ENCODE assay signal across 29 mouse cellular contexts in genomic region chr5:122140723-122141122, GRCm38 (mm10). TPM values are rescaled to one million over a fixed set of nuclear protein-coding genes. Genes with fewer than 3 reads are reported as not detected.
"Had no signal": no experiment of that assay in that cellular context is flagged by ENCODE, and none has a peak within 500 bp of the region (broad histone marks: within the 10 kb centered on the region; RNA-seq: fewer than 3 reads in every experiment).

Ccdc63 (minus strand) TSS chr5:122140823.

- H3K36me3 ChIP-seq: embryonic facial prominence, embryonic 10.5 days; embryonic facial prominence, embryonic 12.5 days; embryonic facial prominence, embryonic 13.5 days; embryonic facial prominence, embryonic 15.5 days; forebrain, embryonic 10.5 days; forebrain, embryonic 12.5 days; forebrain, embryonic 15.5 days had no signal

- H3K4me3 ChIP-seq: embryonic facial prominence, embryonic 10.5 days; embryonic facial prominence, embryonic 12.5 days; embryonic facial prominence, embryonic 13.5 days; embryonic facial prominence, embryonic 15.5 days; erythroblast, embryonic 14.5 days; forebrain, embryonic 10.5 days; forebrain, embryonic 12.5 days; forebrain, embryonic 13.5 days; forebrain, embryonic 15.5 days; gastrocnemius, adult 2 months; heart, adult 2 months had no signal

- DNase-seq: cerebellum, adult 8-10 months; cerebellum, adult 9-10 months; cerebellum, postnatal 10 days; cerebellum, postnatal 14 days; cerebellum, postnatal 25 days; cerebellum, postnatal 36 days; embryo, embryonic 11 days; forebrain, postnatal 0 days; gastrocnemius, adult 2 months; gastrocnemius, postnatal 10 days; gastrocnemius, postnatal 14 days; gastrocnemius, postnatal 25 days; gastrocnemius, postnatal 36 days; heart, adult 11 months; heart, adult 18-20 months; heart, adult 2 months had no signal

- H3K27ac ChIP-seq: embryonic facial prominence, embryonic 10.5 days; embryonic facial prominence, embryonic 12.5 days; embryonic facial prominence, embryonic 13.5 days; embryonic facial prominence, embryonic 15.5 days; forebrain, embryonic 10.5 days; forebrain, embryonic 12.5 days; forebrain, embryonic 13.5 days; forebrain, embryonic 15.5 days; gastrocnemius, adult 2 months; heart, adult 2 months had no signal

- H3K4me1 ChIP-seq: embryonic facial prominence, embryonic 12.5 days; forebrain, embryonic 12.5 days; forebrain, embryonic 13.5 days; forebrain, embryonic 15.5 days had no signal

- H3K27me3 ChIP-seq: embryonic facial prominence, embryonic 12.5 days; embryonic facial prominence, embryonic 13.5 days; embryonic facial prominence, embryonic 15.5 days; forebrain, embryonic 13.5 days; forebrain, embryonic 15.5 days had no signal

RNA-seq across cellular contexts. Expression of gene Ccdc63, which starts in this region (rescaled TPM):
- polyA plus RNA-seq: embryonic facial prominence, embryonic 10.5 days; embryonic facial prominence, embryonic 11.5 days; embryonic facial prominence, embryonic 12.5 days; embryonic facial prominence, embryonic 13.5 days; erythroblast, embryonic 14.5 days; forebrain, embryonic 10.5 days; forebrain, embryonic 11.5 days; forebrain, embryonic 12.5 days; forebrain, embryonic 13.5 days; forebrain, embryonic 14.5 days; forebrain, embryonic 15.5 days; forebrain, embryonic 16.5 days had no signal
